Mouse (Mus musculus) layer of hippocampus, postnatal 14 days (tissue): ENCODE results near the gene Gm30737. TPM values are rescaled to one million over a fixed set of nuclear protein-coding genes. Genes with fewer than 3 reads are reported as not detected.
"Not testable (repeated sequence)": the region's sequence is repeated elsewhere in the genome, so short reads cannot be mapped to it uniquely, and the experiment has no call there.

Source experiments
- DNase-seq, 2 experiments: peaks; one replicate each; pipeline ENCODE4 v3.0.0; 2021 to 2022; ENCODE audit warnings: low spot score in 2 of 2, mixed read lengths in 1 of 2
- long read RNA-seq, 2 experiments: library from polyadenylated mRNA; stranded (forward); transcript quantifications; one replicate each; pipeline ENCODE4 v2.0.0; 2021
- total RNA-seq, 2 experiments: library from RNA; stranded (reverse); gene quantifications; 2 replicates each; pipeline ENCODE4 v1.2.3; 2021

Gene Gm30737
- not detected for total RNA-seq
- long read RNA-seq, experiment 1: 0 reads
- long read RNA-seq, experiment 2: 0 reads

- not testable (repeated sequence) for DNase-seq
Measured at GRCm38 (mm10) chrY:14400410-14400809, at the start of gene Gm30737. Gene Gm30737 (plus strand): TSS chrY:14400710.
